9 mouse cellular contexts compared by ENCODE assay signal in the genomic region with DNA sequence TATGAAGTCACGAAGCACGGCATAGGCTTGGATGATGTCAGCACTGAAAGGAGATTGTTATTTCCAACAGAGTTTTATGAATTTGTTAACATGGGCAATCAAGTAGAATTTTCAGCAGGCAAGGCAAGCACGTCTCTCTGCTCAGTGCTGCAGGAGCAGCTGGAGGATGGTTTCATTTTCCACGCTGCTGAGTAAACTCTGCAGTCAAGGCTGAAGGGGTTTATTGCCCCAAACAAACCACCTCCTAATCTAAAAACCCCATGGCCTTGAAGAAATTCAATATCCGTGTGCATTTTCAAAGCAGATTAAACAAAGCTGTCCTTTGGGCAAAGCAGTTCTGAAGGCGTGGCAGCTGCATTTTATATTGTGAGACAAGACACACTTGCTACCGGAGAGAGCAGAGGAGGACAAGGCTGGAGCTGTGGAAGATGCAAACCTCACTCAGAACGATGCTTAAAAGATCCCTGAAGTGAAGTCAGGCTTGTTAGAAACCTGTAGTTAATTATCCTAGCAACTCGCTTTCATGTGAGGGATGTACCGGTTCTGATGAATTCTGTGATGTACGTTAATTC.
DNase-seq lines count a peak whose midpoint lies in the region; ATAC-seq lines count a peak whose summit lies in the region.
"Had no signal": no experiment of that assay in that cellular context is flagged by ENCODE, and none has a peak within 500 bp of the region (broad histone marks: within the 10 kb centered on the region; RNA-seq: fewer than 3 reads in every experiment).

No protein-coding gene starts in this region.

- no peak overlapping the region for H3K9ac ChIP-seq in lung, embryonic 15.5 days
- H3K9ac ChIP-seq in stomach, embryonic 15.5 days, result no peak overlapping the region

- H3K27ac ChIP-seq in lung, embryonic 15.5 days, result no peak overlapping the region
- H3K27ac ChIP-seq in stomach, embryonic 15.5 days, result no peak overlapping the region

- no peaks in the 10 kb centered on the region for H3K36me3 ChIP-seq in lung, embryonic 15.5 days
- no peaks in the 10 kb centered on the region for H3K36me3 ChIP-seq in stomach, embryonic 15.5 days

- WGBS in lung, embryonic 15.5 days, result 51% methylated on average over 11 of the region's 11 CpGs
- 38% methylated on average over 11 of the region's 11 CpGs for WGBS in stomach, embryonic 15.5 days

- H3K4me2 ChIP-seq in lung, embryonic 15.5 days, result peak overlapping the region; percentile 33
- peak overlapping the region; percentile 46 for H3K4me2 ChIP-seq in stomach, embryonic 15.5 days

- H3K27me3 ChIP-seq in lung, embryonic 15.5 days, result no peaks in the 10 kb centered on the region
- H3K27me3 ChIP-seq in stomach, embryonic 15.5 days (replicated peaks), result no peaks in the 10 kb centered on the region

- no peaks in the 10 kb centered on the region for H3K9me3 ChIP-seq in lung, embryonic 15.5 days
- H3K9me3 ChIP-seq in stomach, embryonic 15.5 days, result no peaks in the 10 kb centered on the region

- H3K4me3 ChIP-seq in lung, embryonic 15.5 days, result peak overlapping the region; percentile 16
- peak overlapping the region; percentile 30 for H3K4me3 ChIP-seq in stomach, embryonic 15.5 days (replicated peaks)

- H3K4me1 ChIP-seq in lung, embryonic 15.5 days, result 0 out of 2 replicates have a peak, but pooled peaks cover 2% of the 10 kb centered on the region
- no peaks in the 10 kb centered on the region for H3K4me1 ChIP-seq in stomach, embryonic 15.5 days

- ATAC-seq in lung, embryonic 15.5 days (ENCODE audit: borderline replicate concordance, extremely low read depth, low FRiP score, low TSS enrichment), result no peak
- no peak for ATAC-seq in stomach, embryonic 15.5 days (ENCODE audit: insufficient read depth, low FRiP score, low read depth)
- ATAC-seq in monocyte, adult 5-6 weeks (replicated peaks; ENCODE audit: insufficient number of reproducible peaks, low FRiP score, low TSS enrichment, poor library complexity, severe bottlenecking), result no peak

- peak; percentile 14 for DNase-seq in embryo, embryonic 10 days (ENCODE audit: low spot score)
- DNase-seq in embryo, embryonic 9.5 days (ENCODE audit: extremely low spot score), result no peak
- DNase-seq in lung, postnatal 14 days, result no peak
- peak; percentile 5 to 12 for DNase-seq in kidney, postnatal 4 days
- no peak for DNase-seq in right cerebral cortex, postnatal 10 days (ENCODE audit: low spot score in 2 of 2)
- DNase-seq: cerebellum, adult 18-20 months had no signal

Comparison
In these comparisons a context has a peak if more than half of its experiments do, and no peak if none do; other contexts are left out.
1. DNase-seq: peak in embryo, embryonic 10 days (single experiment) and kidney, postnatal 4 days (2 of 2); none in embryo, embryonic 9.5 days (single experiment), lung, postnatal 14 days (single experiment) and right cerebral cortex, postnatal 10 days (0 of 2).